Mouse (Mus musculus): Measurements from ENCODE around the gene Serpini1. TPM values are rescaled to one million over a fixed set of nuclear protein-coding genes. Genes with fewer than 3 reads are reported as not detected.
"Not testable (repeated sequence)": the region's sequence is repeated elsewhere in the genome, so short reads cannot be mapped to it uniquely, and the experiment has no call there.

The Serpini1 gene
- polyA plus RNA-seq, 1 experiment = 0.52 TPM

GRCm38 (mm10) chr3:75583293-75583692, 25.9 kb downstream of the Serpini1 start:
- Histone ChIP-seq H3K4me1 (ENCODE audit: control insufficient read depth, insufficient read depth, insufficient read length, low read length) (no peaks in the 10 kb centered on the region), H3K4me3 (ENCODE audit: insufficient read depth, low read depth, low read length) (no peak overlapping the region), H3K27ac (replicated peaks; ENCODE audit: low read depth, low read length) (no peak overlapping the region)

DNA sequence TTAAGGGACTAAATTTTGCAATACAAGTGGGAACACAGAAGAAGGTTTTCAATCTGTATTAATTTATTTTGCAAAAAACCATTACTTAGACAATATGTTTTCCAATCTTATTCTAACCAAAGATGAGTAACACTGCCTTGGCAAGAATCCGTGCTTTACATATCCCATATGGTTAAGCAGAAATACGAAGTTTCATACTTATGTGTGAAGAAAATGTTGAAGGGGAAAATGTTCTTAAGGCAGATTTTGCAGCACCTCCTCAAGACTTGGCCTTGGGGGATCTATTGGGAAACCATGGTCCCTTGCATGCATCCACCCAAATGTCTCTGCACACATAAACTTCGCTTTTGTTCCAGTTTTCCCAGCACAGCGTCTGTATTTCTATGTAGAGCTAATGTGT, 27.6 kb downstream of the Serpini1 start:
- H3K27ac ChIP-seq (replicated peaks; ENCODE audit: low read depth, low read length) = no peak overlapping the region
- no peaks in the 10 kb centered on the region for H3K4me1 ChIP-seq (ENCODE audit: control insufficient read depth, insufficient read depth, insufficient read length, low read length)
- H3K4me3 ChIP-seq (ENCODE audit: insufficient read depth, low read depth, low read length) = no peak overlapping the region

DNA sequence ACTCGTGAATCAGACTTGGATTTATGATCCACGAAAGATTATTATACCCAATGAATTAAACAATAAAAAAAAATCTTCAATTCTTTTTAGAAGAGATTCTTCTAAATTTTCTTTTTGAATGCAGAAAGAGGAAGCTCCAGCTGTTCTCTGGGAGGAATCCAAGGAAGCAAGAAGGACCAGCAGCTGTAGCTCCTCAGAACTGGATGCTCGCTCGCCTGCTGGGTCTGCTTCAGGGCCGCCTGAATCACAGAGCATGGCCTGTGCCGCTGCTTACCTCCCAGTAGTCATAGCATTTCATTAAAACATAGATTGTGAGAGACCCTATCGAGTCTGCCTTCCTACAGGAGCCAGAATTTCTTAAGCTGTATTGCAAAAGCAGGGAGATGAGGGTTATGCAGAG, 53.7 kb downstream of the Serpini1 start:
- Histone ChIP-seq H3K4me1 (ENCODE audit: control insufficient read depth, insufficient read depth, insufficient read length, low read length) (no peaks in the 10 kb centered on the region), H3K4me3 (ENCODE audit: insufficient read depth, low read depth, low read length) (no peak overlapping the region), H3K27ac (replicated peaks; ENCODE audit: low read depth, low read length) (no peak overlapping the region)

DNA sequence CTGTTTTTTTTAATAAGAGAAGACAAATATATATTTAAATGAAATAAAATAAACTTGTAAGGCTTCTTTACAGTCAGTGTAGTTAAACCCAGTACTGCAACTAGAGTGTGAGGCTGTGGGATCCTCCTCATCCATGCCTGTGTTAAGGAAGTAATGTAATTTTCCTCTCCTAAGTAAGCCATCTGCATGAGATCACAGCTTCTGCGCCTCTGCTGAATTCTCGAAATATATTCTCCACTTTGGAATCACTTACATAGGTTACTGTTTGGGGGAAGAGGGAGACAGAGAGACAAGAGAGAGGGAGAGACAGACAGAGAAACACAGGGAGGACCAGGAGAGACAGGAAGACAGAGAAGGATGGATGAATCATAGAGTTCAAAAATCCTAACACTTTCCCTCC, 67.3 kb downstream of the Serpini1 start:
- H3K4me3 ChIP-seq (ENCODE audit: insufficient read depth, low read depth, low read length) = no peak overlapping the region
- no peak overlapping the region for H3K27ac ChIP-seq (replicated peaks; ENCODE audit: low read depth, low read length)
- H3K4me1 ChIP-seq (ENCODE audit: control insufficient read depth, insufficient read depth, insufficient read length, low read length) = no peaks in the 10 kb centered on the region

DNA sequence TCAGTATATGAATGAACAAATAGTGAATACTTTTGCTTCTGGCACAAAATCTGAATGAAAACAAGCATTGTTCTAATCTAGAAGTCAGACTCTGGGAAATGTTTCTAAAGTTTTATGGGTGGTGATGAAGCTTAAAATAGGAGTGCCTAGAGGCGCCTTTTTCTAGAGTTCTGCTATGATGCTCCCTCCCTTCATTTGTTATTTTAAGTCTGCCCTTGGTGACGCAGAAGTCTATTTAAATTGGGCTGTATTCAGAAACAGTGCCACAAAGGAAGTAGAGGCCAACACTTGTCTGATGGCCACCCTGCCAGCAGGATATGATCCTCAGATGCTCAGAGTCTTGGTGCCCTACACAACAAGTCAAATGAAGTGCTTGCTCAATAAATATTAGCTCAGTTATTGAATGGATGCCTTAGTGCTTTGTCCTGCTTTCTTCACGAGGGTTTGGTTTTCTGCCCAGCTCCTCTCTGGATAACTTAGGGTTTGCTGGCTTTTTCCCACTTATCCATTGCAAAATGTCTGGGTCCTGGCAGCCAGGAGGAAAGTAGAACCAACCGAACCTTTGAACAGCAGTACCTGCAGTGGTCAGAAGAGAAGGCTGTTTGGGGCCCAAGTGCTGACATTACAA, 73.8 kb downstream of the Serpini1 start:
- H3K4me3 ChIP-seq (ENCODE audit: insufficient read depth, low read depth, low read length) = no peak overlapping the region
- H3K27ac ChIP-seq (replicated peaks; ENCODE audit: low read depth, low read length) = peak overlapping the region; percentile 17; the same call in 1 of the 2 replicates

DNA sequence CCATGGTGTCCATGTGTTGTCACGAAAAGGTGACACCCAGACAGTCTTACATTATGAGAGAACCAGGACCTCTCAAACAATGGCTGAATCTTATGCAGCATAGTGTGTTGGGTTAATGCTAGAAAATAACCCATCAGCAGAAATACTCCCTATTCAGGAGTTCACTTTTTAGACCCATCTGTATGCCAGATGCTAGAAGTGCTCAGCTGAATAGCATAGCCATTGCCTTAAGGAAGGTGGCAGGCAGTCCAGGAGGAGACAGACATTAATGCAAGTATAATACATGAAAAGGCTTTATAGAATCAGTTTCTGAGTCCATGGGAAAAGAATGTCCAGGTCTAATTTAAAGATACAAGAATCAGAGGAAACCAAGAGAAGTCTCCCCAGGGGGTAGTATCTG, 75.9 kb downstream of the Serpini1 start:
- H3K27ac ChIP-seq (replicated peaks; ENCODE audit: low read depth, low read length) = peak overlapping the region; percentile 24; the same call in 1 of the 2 replicates
- no peak overlapping the region for H3K4me3 ChIP-seq (ENCODE audit: insufficient read depth, low read depth, low read length)

More for the DNA sequence above, 73.8 kb downstream of the Serpini1 start:
- H3K4me1 ChIP-seq (ENCODE audit: control insufficient read depth, insufficient read depth, insufficient read length, low read length) = no peaks in the 10 kb centered on the region

GRCm38 (mm10) chr3:75633635-75634034, 76.3 kb downstream of the Serpini1 start:
- H3K27ac ChIP-seq (replicated peaks; ENCODE audit: low read depth, low read length) = no peak overlapping the region
- no peaks in the 10 kb centered on the region for H3K4me1 ChIP-seq (ENCODE audit: control insufficient read depth, insufficient read depth, insufficient read length, low read length)
- H3K4me3 ChIP-seq (ENCODE audit: insufficient read depth, low read depth, low read length) = no peak overlapping the region

More for the DNA sequence above, 75.9 kb downstream of the Serpini1 start:
- H3K4me1 ChIP-seq (ENCODE audit: control insufficient read depth, insufficient read depth, insufficient read length, low read length) = no peaks in the 10 kb centered on the region

DNA sequence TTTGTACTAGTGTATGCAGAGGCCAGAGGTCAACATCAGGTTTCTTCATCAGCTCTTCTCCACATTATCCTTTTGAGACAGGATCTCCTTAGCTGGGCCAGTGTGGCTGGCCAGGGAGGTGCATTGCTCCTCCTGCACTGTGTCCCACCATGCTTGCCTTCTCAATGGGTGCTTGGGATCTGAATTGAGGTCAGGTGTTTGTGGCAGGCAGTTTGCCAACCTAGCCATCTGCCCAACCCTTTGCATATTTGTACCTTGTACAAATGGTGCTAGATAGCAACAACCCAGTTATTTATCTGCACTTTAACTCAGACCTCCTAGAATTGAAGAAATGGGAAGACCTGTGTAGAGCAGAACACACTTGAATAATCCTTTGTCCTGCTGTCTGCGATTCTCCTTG, 78.3 kb downstream of the Serpini1 start:
- H3K4me3 ChIP-seq (ENCODE audit: insufficient read depth, low read depth, low read length) = no peak overlapping the region
- no peaks in the 10 kb centered on the region for H3K4me1 ChIP-seq (ENCODE audit: control insufficient read depth, insufficient read depth, insufficient read length, low read length)
- no peak overlapping the region for H3K27ac ChIP-seq (replicated peaks; ENCODE audit: low read depth, low read length)

- Histone ChIP-seq H3K4me3 (ENCODE audit: insufficient read depth, low read depth, low read length) (no peak overlapping the region), H3K4me1 (ENCODE audit: control insufficient read depth, insufficient read depth, insufficient read length, low read length) (no peaks in the 10 kb centered on the region), H3K27ac (replicated peaks; ENCODE audit: low read depth, low read length) (no peak overlapping the region)
Measured at GRCm38 (mm10) chr3:75639546-75639945, 82.2 kb downstream of the Serpini1 start.

- H3K27ac ChIP-seq (replicated peaks; ENCODE audit: low read depth, low read length) = no peak overlapping the region
- H3K4me3 ChIP-seq (ENCODE audit: insufficient read depth, low read depth, low read length) = no peak overlapping the region
- H3K4me1 ChIP-seq (ENCODE audit: control insufficient read depth, insufficient read depth, insufficient read length, low read length) = no peaks in the 10 kb centered on the region
Measured at GRCm38 (mm10) chr3:75647542-75647941, 90.2 kb downstream of the Serpini1 start.

- no peak overlapping the region for H3K4me3 ChIP-seq (ENCODE audit: insufficient read depth, low read depth, low read length)
- H3K4me1 ChIP-seq (ENCODE audit: control insufficient read depth, insufficient read depth, insufficient read length, low read length) = no peaks in the 10 kb centered on the region
- no peak overlapping the region for H3K27ac ChIP-seq (replicated peaks; ENCODE audit: low read depth, low read length)
Measured at GRCm38 (mm10) chr3:75648226-75648625, 90.9 kb downstream of the Serpini1 start.

GRCm38 (mm10) chr3:75650416-75651154, 93.2 kb downstream of the Serpini1 start:
- H3K27ac ChIP-seq (replicated peaks; ENCODE audit: low read depth, low read length); H3K4me1 ChIP-seq (ENCODE audit: control insufficient read depth, insufficient read depth, insufficient read length, low read length); H3K4me3 ChIP-seq (ENCODE audit: insufficient read depth, low read depth, low read length): not testable (repeated sequence)

- Histone ChIP-seq H3K4me1 (ENCODE audit: control insufficient read depth, insufficient read depth, insufficient read length, low read length) (no peaks in the 10 kb centered on the region), H3K27ac (replicated peaks; ENCODE audit: low read depth, low read length) (no peak overlapping the region), H3K4me3 (ENCODE audit: insufficient read depth, low read depth, low read length) (no peak overlapping the region)
Measured at GRCm38 (mm10) chr3:75651603-75652115, 94.3 kb downstream of the Serpini1 start.

GRCm38 (mm10) chr3:75653901-75654300, 96.6 kb downstream of the Serpini1 start:
- H3K27ac ChIP-seq (replicated peaks; ENCODE audit: low read depth, low read length); H3K4me3 ChIP-seq (ENCODE audit: insufficient read depth, low read depth, low read length); H3K4me1 ChIP-seq (ENCODE audit: control insufficient read depth, insufficient read depth, insufficient read length, low read length): not testable (repeated sequence)

DNA sequence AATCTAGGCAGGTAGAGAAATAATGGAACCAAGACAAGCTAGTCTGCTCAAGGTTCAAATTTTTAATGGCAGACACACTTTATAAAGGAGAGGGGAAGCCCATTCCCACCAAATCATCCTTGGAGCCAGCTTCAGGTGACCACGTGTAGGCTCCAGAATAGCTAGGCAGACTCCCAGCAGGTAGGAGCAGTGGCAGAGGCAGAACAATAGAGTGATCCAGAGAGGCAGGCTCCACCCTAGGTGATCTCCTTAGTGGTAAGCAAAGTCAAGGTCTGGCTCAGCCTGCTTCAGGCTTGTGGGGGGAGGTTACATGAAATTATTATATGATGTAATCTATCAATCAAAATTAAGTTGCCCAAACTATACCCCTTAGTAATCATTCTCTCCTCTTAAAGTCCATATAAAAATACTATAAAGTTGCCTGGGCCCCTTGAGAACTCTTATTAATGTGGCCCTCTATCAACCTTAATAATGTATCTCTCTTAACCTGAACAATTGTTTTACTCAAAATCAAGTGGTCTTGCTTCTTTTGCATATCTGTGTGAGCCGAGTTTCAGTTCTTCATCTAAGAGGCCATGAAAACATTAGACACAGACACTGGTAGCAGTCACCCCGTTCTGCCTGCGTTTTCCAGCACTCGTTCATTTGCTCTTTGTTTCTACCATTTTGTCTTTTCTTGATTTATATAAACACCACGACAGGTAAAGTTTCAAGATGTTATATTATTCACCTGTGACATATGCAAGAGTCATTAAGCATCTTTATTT, 98.4 kb downstream of the Serpini1 start:
- H3K27ac ChIP-seq (replicated peaks; ENCODE audit: low read depth, low read length) = no peak overlapping the region
- H3K4me1 ChIP-seq (ENCODE audit: control insufficient read depth, insufficient read depth, insufficient read length, low read length) = no peaks in the 10 kb centered on the region
- H3K4me3 ChIP-seq (ENCODE audit: insufficient read depth, low read depth, low read length) = no peak overlapping the region

All from brown adipose tissue, adult 24 weeks (tissue).